Mouse (Mus musculus) heart, adult 2 months (tissue): ENCODE data around the gene Rbfox2.

Experiments
- CTCF ChIP-seq: fragments of 200-600 bp; IDR thresholded peaks from 2 replicates; pipeline ENCODE4 v1.8.1; 2022; ENCODE audit warnings: antibody characterized with exemption, mild to moderate bottlenecking, moderate library complexity
- EP300 ChIP-seq: fragments of 200-500 bp; IDR thresholded peaks from 2 replicates; pipeline ENCODE4 v1.6.1; 2011; ENCODE audit warnings: low read depth, low read length, control low read depth; ENCODE audit not compliant: insufficient read depth
- POLR2A ChIP-seq: fragments of 200-500 bp; IDR thresholded peaks from 2 replicates; pipeline ENCODE4 v1.6.1; 2011; ENCODE audit warnings: mild to moderate bottlenecking, low read depth, low read length, control low read depth; ENCODE audit not compliant: insufficient read depth

DNA sequence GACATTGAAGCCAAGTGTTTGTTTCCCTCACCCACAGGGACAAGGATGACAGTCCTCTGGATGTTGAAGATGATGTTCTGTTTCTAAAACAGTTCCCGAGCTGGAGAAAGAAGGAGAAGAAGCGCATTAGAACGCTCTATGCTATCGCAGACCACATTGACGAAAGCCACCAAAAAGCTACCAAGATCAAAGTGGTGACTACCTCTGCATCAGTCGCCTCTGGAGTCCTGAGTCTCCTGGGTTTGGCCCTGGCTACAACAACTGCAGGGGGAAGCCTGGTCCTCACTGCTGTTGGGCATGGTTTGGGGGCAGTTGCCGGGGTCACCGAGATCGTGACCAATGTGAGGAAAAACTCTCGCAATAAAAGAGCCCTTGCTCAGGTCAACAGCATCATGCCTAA, 256.2 kb downstream of the Rbfox2 start, which contains the start of gene Mb:
- TF ChIP-seq POLR2A (no peak), CTCF (no peak), EP300 (no peak)
